Mouse (Mus musculus) spleen, adult 2 months (tissue): ENCODE results near the gene Tex14. TPM values are rescaled to one million over a fixed set of nuclear protein-coding genes. Genes with fewer than 3 reads are reported as not detected.
"Not testable (repeated sequence)": the region's sequence is repeated elsewhere in the genome, so short reads cannot be mapped to it uniquely, and the experiment has no call there.

ENCODE experiments used
- DNase-seq, 2 experiments: peaks; one replicate each; pipeline versions ENCODE4 v3.0.0 to v3.0.0-alpha.2; 2012 to 2021; ENCODE audit warnings: low spot score in 2 of 2, low read depth in 1 of 2
- H3K27ac ChIP-seq: fragments of 200-500 bp; 2 replicates; pipeline ENCODE4 v1.5.1; 2012; ENCODE audit warnings: low read length, inconsistent platforms; ENCODE audit not compliant: insufficient read depth
- H3K27me3 ChIP-seq: fragments of 200-500 bp; 2 replicates; pipeline ENCODE4 v1.6.1; 2012; ENCODE audit warnings: mild to moderate bottlenecking, moderate library complexity, low read length, inconsistent platforms; ENCODE audit not compliant: control insufficient read depth, insufficient read depth
- H3K36me3 ChIP-seq: fragments of 200-500 bp; 2 replicates; pipeline ENCODE4 v1.6.1; 2012; ENCODE audit warnings: mild to moderate bottlenecking, low read length, inconsistent platforms; ENCODE audit not compliant: control insufficient read depth, insufficient read depth
- H3K4me1 ChIP-seq: fragments of 200-500 bp; 2 replicates; pipeline ENCODE4 v1.6.1; 2011; ENCODE audit warnings: inconsistent platforms; ENCODE audit not compliant: control insufficient read depth, insufficient read depth, insufficient read length
- H3K4me3 ChIP-seq: fragments of 200-500 bp; 2 replicates; pipeline ENCODE4 v1.5.1; 2011; ENCODE audit warnings: mild to moderate bottlenecking, inconsistent platforms; ENCODE audit not compliant: insufficient read depth, insufficient read length; ENCODE audit errors: extremely low read depth
- CTCF ChIP-seq: fragments of 200-500 bp; IDR thresholded peaks from 2 replicates; pipeline ENCODE4 v1.5.1; 2011; ENCODE audit warnings: mild to moderate bottlenecking, inconsistent platforms; ENCODE audit not compliant: insufficient read depth, insufficient read length, insufficient replicate concordance; ENCODE audit errors: extremely low read depth
- POLR2A ChIP-seq: fragments of 200-500 bp; IDR thresholded peaks from 2 replicates; pipeline ENCODE4 v1.6.1; 2011; ENCODE audit warnings: low read depth, low read length, inconsistent platforms
- WGBS: fragments of 180-500 bp; shearing (Covaris S2); methylation state at CpG from one replicate; pipeline ENCODE4 v1.1.7; 2018; 5-methylcytosine and 5-hydroxymethylcytosine counted together
- polyA plus RNA-seq: library from polyadenylated mRNA; depleted of rRNA; stranded (reverse); fragments of >200 nt; gene quantifications from 2 replicates; pipeline ENCODE4 v1.2.3, GENCODE M21; 2012

Gene Tex14
- polyA plus RNA-seq, 1 experiment: 0.16 TPM

GRCm38 (mm10) chr11:87443373-87443883 lies 38.6 kb downstream of the Tex14 start:
- Histone ChIP-seq H3K27me3 (no peaks in the 10 kb centered on the region), H3K4me1 (no peaks in the 10 kb centered on the region; the same call in 1 of the 2 replicates), H3K4me3 (no peak overlapping the region), H3K36me3 (no peaks in the 10 kb centered on the region), H3K27ac (peak overlapping the region; percentile 64)
- no peak for TF ChIP-seq POLR2A
- no peak for TF ChIP-seq CTCF
- peak in 1 of 2 experiments; percentile 84 for DNase-seq
- 0% methylated on average over 5 of the region's 5 CpGs for WGBS

GRCm38 (mm10) chr11:87444056-87444455 lies 39.2 kb downstream of the Tex14 start:
- WGBS: 65% methylated on average over 10 of the region's 10 CpGs
- H3K27me3 ChIP-seq, H3K4me1 ChIP-seq, H3K36me3 ChIP-seq, H3K4me3 ChIP-seq, DNase-seq, H3K27ac ChIP-seq: not testable (repeated sequence)

GRCm38 (mm10) chr11:87444735-87445428 lies 40.0 kb downstream of the Tex14 start:
- Histone ChIP-seq H3K36me3 (no peaks in the 10 kb centered on the region), H3K27ac (no peak overlapping the region), H3K27me3 (no peaks in the 10 kb centered on the region), H3K4me1 (no peaks in the 10 kb centered on the region; the same call in 1 of the 2 replicates), H3K4me3 (no peak overlapping the region)
- 26% methylated on average over 16 of the region's 16 CpGs for WGBS
- TF ChIP-seq CTCF: no peak
- no peak for TF ChIP-seq POLR2A
- DNase-seq: no peak

- not testable (repeated sequence) for H3K4me3 ChIP-seq, H3K27me3 ChIP-seq, H3K27ac ChIP-seq, H3K36me3 ChIP-seq, DNase-seq, H3K4me1 ChIP-seq
- WGBS: 65% methylated on average over 4 of the region's 4 CpGs
These were observed 40.7 kb downstream of the Tex14 start for GRCm38 (mm10) chr11:87445593-87445992.

- H3K4me1 ChIP-seq: no peaks in the 10 kb centered on the region; the same call in 1 of the 2 replicates
- H3K27ac ChIP-seq: no peak overlapping the region
- no peaks in the 10 kb centered on the region for H3K27me3 ChIP-seq
- WGBS: 89% methylated on average over 3 of the region's 3 CpGs
- TF ChIP-seq CTCF (no peak), POLR2A (no peak)
- no peak for DNase-seq
- no peak overlapping the region for H3K4me3 ChIP-seq
- H3K36me3 ChIP-seq: no peaks in the 10 kb centered on the region
These were observed 41.3 kb downstream of the Tex14 start for GRCm38 (mm10) chr11:87446159-87446558.

GRCm38 (mm10) chr11:87447429-87447828 lies 42.6 kb downstream of the Tex14 start:
- Histone ChIP-seq H3K27me3 (no peaks in the 10 kb centered on the region), H3K27ac (no peak overlapping the region), H3K4me3 (no peak overlapping the region), H3K36me3 (no peaks in the 10 kb centered on the region), H3K4me1 (no peaks in the 10 kb centered on the region; the same call in 1 of the 2 replicates)
- no peak for DNase-seq
- TF ChIP-seq CTCF (no peak), POLR2A (no peak)

GRCm38 (mm10) chr11:87448081-87448475 lies 43.2 kb downstream of the Tex14 start:
- H3K27me3 ChIP-seq, H3K4me1 ChIP-seq, H3K36me3 ChIP-seq: not testable (repeated sequence)
- WGBS: under 1% methylated on average over 32 of the region's 34 CpGs
- peak; percentile 55 to 93 for DNase-seq
- H3K27ac ChIP-seq: peak overlapping the region; percentile 71
- peak overlapping the region; percentile 46; the same call in 1 of the 2 replicates for H3K4me3 ChIP-seq

- not testable (repeated sequence) for H3K27me3 ChIP-seq, H3K36me3 ChIP-seq, H3K4me3 ChIP-seq, H3K4me1 ChIP-seq
- H3K27ac ChIP-seq: peak overlapping the region; percentile 71; the same call in 1 of the 2 replicates
- peak in 1 of 2 experiments; percentile 63 for DNase-seq
- WGBS: 0% methylated on average over 6 of the region's 32 CpGs
These were observed 43.8 kb downstream of the Tex14 start for GRCm38 (mm10) chr11:87448476-87449199.
